Mouse (Mus musculus): ENCODE measurements around the gene Ptpn5. TPM values are rescaled to one million over a fixed set of nuclear protein-coding genes. Genes with fewer than 3 reads are reported as not detected.

Ptpn5 gene
- 0.11 and 0.17 TPM in 2 replicates for polyA plus RNA-seq (2012; rRNA removed)

DNA sequence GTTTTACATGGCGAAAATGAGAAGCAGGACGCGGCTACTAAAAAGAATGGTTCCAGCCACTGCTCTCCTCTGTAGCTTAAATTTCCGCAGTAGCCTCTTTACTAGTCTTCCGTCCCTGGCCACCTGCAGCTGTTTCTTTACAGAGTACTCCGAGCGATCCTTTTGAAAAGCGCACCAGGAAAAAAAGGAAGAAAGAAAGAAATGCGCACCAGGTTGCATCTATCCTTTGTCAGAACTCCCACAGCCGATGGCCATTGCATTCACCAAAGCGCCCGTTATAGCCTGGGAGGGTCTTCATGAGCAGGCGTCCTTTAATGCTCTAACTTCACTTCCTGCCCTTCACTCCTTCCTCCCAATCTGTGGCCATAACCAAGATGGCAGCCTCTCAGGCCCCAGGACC is at the start of gene Ptpn5:
Gene Ptpn5, minus strand, starts transcription at position 354 of the 400 bp plus-strand sequence.

DNA sequence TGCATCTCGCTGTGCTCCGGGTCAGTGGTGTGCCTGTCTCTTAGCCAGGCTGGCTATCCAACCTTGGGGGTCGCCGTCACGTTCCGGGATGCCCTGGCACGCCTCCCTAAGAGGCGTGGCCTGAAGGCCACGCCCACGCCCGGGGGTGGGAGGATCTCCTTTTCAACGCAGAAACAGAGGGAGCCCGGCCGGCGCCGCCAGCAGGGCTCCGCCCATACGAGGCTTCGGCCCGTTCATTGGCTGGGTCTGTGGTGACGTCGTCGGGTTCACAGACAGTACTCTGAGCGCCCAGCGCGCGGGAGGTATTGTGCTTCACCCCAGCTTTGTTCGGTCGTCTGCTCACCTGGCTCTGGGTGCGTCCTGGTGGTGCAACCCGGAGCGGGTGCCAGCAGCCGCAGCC is 83.1 kb downstream of the Ptpn5 start, which contains the start of gene Tmem86a:
Gene Tmem86a, plus strand, starts transcription at position 236 of the 400 bp plus-strand sequence.

Other genes starting within 250 kb of the Ptpn5 start
- gene Tsg101, start 213.7 kb downstream of the Ptpn5 start, polyA plus RNA-seq (2012; rRNA removed): 70.9 and 76.8 TPM in 2 replicates
- gene Uevld, start 175.2 kb downstream of the Ptpn5 start, polyA plus RNA-seq (2012; rRNA removed): 0.48 and 0.62 TPM in 2 replicates
- not detected in 2 replicates for gene Gm9999, start 150.1 kb downstream of the Ptpn5 start, polyA plus RNA-seq (2012; rRNA removed)
- 1.4 TPM in 2 replicates for gene Spty2d1, start 125.3 kb downstream of the Ptpn5 start, polyA plus RNA-seq (2012; rRNA removed)
- gene Tmem86a, start 83.1 kb downstream of the Ptpn5 start, polyA plus RNA-seq (2012; rRNA removed): 14.1 and 25.7 TPM in 2 replicates
- gene Mrgpra6, start 71.2 kb upstream of the Ptpn5 start, polyA plus RNA-seq (2012; rRNA removed): not detected in 2 replicates
- 0.09 and 0.13 TPM in 2 replicates for gene Mrgpra9, start 119.2 kb upstream of the Ptpn5 start, polyA plus RNA-seq (2012; rRNA removed)
- gene Mrgpra1, start 220.6 kb upstream of the Ptpn5 start, polyA plus RNA-seq (2012; rRNA removed): not detected in 2 replicates

Measured in stomach, adult 2 months (tissue).